Mouse (Mus musculus) CD4-positive naive resting alpha-beta T cell, adult 57 days (primary cell): ENCODE results near the gene Nup88. TPM values are rescaled to one million over a fixed set of nuclear protein-coding genes. Genes with fewer than 3 reads are reported as not detected.

Source experiments
- total RNA-seq: library from RNA; stranded (reverse); gene quantifications from one replicate; pipeline ENCODE4 v1.2.4, GENCODE M21; 2023

Gene Nup88
- 82.1 TPM for total RNA-seq

DNA sequence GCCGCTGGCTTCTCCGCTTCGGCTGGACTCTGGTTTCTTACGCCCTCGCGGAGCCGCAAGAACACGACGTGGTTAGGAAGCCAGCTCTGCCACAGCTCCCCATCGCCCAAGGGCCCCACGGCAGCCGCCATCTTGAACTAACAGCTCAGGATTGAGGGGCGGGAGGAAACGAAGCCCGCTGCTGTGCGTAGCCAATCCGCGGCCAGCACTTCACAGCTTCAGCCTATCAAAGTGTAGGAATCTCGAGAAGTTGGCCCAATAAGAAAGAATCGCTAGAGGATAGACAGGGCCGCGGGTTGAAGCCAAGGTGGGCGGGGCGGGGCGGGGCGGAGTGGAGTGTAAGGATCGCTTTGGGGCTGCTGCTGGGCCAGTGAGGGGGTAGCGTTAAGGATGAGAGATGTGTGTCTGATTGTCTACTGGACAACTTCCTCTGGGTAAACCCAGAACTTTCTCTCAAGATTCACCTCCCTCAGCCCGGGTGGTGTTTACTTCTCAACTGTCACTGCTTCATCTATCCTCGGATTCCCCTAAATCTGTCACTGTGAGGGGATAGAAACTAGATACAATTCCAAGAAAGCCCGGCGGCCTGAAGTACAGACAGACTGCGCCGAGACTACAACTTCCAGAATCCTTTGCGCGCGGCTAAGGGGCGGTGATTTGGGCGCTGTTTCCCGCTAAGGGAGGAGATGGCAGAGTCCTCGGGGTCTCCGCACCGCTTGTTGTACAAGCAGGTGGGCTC lies at the start of gene Nup88, which contains the start of gene Rpain:
Gene Nup88 (minus strand): TSS at position 153 of the 739 bp plus-strand sequence.
Gene Rpain (plus strand): TSS at position 393 of the 739 bp plus-strand sequence.

GRCm38 (mm10) chr11:71004316-71004773 lies 34.6 kb upstream of the Nup88 start, which contains the start of gene Dhx33:
Gene Dhx33 (minus strand): TSS chr11:71004437.

DNA sequence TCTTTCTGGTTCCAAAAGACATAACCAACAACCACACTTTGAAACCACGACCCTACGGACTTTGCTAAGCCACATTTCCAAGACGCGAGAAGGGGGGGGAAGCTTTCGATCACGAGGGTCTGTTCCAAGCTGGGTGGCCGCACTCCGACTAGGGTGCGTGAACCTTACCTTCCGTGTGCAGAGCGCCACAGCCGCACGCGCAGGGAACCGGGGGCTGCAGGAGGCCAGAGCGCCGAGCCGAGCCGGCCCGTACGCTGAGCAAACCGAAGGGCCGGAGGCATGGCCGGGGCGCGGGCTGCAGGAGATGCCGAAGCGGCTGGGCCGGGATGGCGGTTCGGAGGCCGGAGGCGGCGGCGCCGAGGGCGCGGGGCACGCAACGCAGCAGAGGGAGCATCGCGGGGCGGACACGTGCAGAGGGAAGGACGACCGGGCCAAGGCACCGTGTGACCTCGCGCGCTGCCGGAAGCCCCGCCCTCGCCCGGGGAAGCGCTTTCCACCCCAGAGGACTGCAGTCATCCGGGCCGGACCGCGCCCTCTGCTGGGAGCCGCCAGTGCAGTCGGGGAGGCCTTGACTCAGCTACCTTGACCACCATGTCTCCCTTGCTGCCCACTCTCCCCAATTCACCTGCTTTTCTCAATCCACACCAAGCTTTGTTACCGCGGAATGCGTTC lies 12.9 kb upstream of the Nup88 start, which contains the start of gene C1qbp:
Gene C1qbp (minus strand): TSS at position 470 of the 672 bp plus-strand sequence.

Other genes starting within 250 kb of the Nup88 start
- 2.7 TPM for gene Zfp3, start 205.8 kb downstream of the Nup88 start, total RNA-seq
- gene Scimp, start 157.4 kb downstream of the Nup88 start, total RNA-seq: 1.5 TPM
- 34.7 TPM for gene Rabep1, start 125.2 kb downstream of the Nup88 start, total RNA-seq
- gene Rpain, start 240 bp upstream of the Nup88 start, total RNA-seq: 59.2 TPM
- gene C1qbp, start 13.1 kb upstream of the Nup88 start, total RNA-seq: 90.6 TPM
- gene Dhx33, start 34.5 kb upstream of the Nup88 start, total RNA-seq: 29.1 TPM
- gene Mis12, start 49.6 kb upstream of the Nup88 start, total RNA-seq: 12.0 TPM
- gene Derl2, start 49.9 kb upstream of the Nup88 start, total RNA-seq: 25.8 TPM
- 0.77 TPM for gene 6330403K07Rik, start 63.5 kb upstream of the Nup88 start, total RNA-seq
- gene Nlrp1a, start 174.7 kb upstream of the Nup88 start, total RNA-seq: 6.3 TPM